Mouse (Mus musculus) forebrain, embryonic 15.5 days (tissue): ENCODE measurements around the gene Psmb3. TPM values are rescaled to one million over a fixed set of nuclear protein-coding genes. Genes with fewer than 3 reads are reported as not detected.
A peak's percentile ranks its signal among the peaks of the same experiment; 100 is the strongest.

Experiments
- ATAC-seq: fragments of 200-750 bp; cut with Nextera tagmentation; replicated peaks from 2 replicates; pipeline ENCODE4 v1.8.0; 2017; ENCODE audit warnings: mild to moderate bottlenecking, moderate TSS enrichment, moderate library complexity
- H3K27ac ChIP-seq: fragments of 300-500 bp; sonication (generic); replicated peaks from 2 replicates; pipeline ENCODE4 v1.5.1; 2015; ENCODE audit warnings: mild to moderate bottlenecking, inconsistent platforms
- H3K27me3 ChIP-seq: fragments of 300-500 bp; sonication (generic); 2 replicates; pipeline ENCODE4 v1.6.1; 2015; ENCODE audit warnings: inconsistent platforms
- H3K36me3 ChIP-seq: fragments of 300-500 bp; sonication (generic); 2 replicates; pipeline ENCODE4 v1.6.1; 2015; ENCODE audit warnings: mild to moderate bottlenecking, inconsistent platforms
- H3K4me1 ChIP-seq: fragments of 300-500 bp; sonication (generic); 2 replicates; pipeline ENCODE4 v1.6.1; 2015; ENCODE audit warnings: inconsistent platforms
- H3K4me2 ChIP-seq: fragments of 300-500 bp; sonication (generic); replicated peaks from 2 replicates; pipeline ENCODE4 v1.6.1; 2015; ENCODE audit warnings: mild to moderate bottlenecking, inconsistent platforms
- H3K4me3 ChIP-seq: fragments of 300-500 bp; sonication (generic); 2 replicates; pipeline ENCODE4 v1.5.1; 2015; ENCODE audit warnings: mild to moderate bottlenecking, inconsistent platforms
- H3K9ac ChIP-seq: fragments of 300-500 bp; sonication (generic); replicated peaks from 2 replicates; pipeline ENCODE4 v1.6.1; 2015; ENCODE audit warnings: mild to moderate bottlenecking, inconsistent platforms
- H3K9me3 ChIP-seq: fragments of 300-500 bp; sonication (generic); 2 replicates; pipeline ENCODE4 v1.6.1; 2016; ENCODE audit warnings: inconsistent platforms
- WGBS: fragments of 180-500 bp; shearing (Covaris S2); methylation state at CpG from one replicate; pipeline ENCODE4 v1.1.7; 2015; ENCODE audit warnings: mixed read lengths; 5-methylcytosine and 5-hydroxymethylcytosine counted together
- polyA plus RNA-seq: library from polyadenylated mRNA; unstranded; fragments of >200 nt; fragmentation: Nextera tagmentation; extraction: Ambion mirVana; gene quantifications from 2 replicates; pipeline ENCODE4 v1.2.1, GENCODE M21; 2015

Psmb3 gene
- polyA plus RNA-seq, 1 experiment from 2014 or later: 460 TPM

DNA sequence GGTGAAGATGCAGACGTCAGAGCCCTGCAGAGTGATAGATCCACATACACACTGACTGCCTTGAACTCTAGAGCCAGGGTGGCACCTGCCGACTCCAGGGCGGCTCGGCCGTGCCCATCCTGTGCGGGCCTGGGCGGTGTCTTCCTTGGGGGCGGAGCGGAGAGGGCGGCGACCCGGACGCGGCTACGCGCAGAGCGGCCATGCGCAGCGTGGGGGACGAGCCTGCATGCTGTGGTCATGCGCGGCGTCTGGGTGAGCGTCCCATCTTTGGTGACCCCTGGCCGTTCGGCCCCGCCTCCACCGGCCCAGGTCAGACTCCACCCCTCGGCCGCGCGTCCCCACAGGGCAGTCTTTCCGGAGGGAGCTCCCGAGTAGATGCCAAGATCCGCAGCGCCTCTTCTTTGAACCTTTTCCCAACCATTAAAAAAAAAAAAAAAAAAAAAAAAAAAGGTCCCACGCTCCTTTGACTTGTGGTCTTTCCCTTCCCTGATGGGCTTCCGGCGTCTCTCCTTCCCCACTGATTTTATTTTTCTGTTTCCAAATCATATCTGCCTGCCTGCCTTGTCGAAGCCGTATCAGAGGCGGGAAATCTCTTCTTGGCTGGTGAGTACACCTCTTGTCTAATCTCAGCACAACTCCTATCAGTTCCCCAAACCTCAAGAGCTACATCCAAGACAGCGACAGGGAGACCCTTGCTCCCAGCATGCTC lies 17.4 kb upstream of the Psmb3 start, which contains the start of gene Cisd3:
TSS of gene Cisd3 (plus strand) at position 214 of the 709 bp plus-strand sequence.
- WGBS: 1% methylated on average over 41 of the region's 43 CpGs
- H3K27ac ChIP-seq: 0 out of 2 replicates have a peak within 1 kb of the TSS, but pooled peaks have one; percentile 1
- no peaks in the 10 kb centered on the region for H3K9me3 ChIP-seq
- peaks cover 32% of the 10 kb centered on the region for H3K36me3 ChIP-seq
- peak; percentile 63 for ATAC-seq
- peaks cover 14% of the 10 kb centered on the region for H3K4me1 ChIP-seq
- H3K27me3 ChIP-seq: no peaks in the 10 kb centered on the region
- H3K4me2 ChIP-seq: peak within 1 kb of the TSS; percentile 70
- peak within 1 kb of the TSS; percentile 40 for H3K4me3 ChIP-seq
- H3K9ac ChIP-seq: peak within 1 kb of the TSS; percentile 45

DNA sequence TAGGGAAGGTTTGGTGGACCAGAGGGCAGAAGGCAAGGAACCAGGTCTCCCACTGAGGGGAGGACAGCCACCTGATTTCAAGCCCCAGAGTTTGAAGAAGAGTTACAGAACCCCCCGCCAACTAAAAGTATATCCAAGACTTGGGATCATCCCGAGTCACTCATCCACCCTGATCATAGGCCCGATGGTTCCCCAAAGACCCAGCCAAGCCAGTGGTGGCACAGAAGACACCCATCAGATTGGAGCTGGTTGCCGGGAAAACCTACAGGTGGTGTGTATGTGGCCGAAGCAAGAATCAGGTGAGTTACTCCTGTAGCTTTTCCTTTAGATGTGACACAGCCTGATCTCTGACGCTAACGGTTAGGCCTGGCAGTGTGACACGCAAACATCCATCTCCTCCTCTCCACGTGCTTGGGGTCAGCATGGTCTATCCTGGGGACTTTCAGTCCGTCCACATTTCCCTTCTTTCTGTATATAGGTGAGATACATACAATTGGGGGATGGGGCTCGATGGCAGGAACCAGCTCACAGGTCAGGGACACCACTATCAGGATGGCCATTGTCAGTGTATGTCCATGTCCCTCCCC lies 16.8 kb upstream of the Psmb3 start:
- ATAC-seq: no peak
- H3K4me1 ChIP-seq: peaks cover 14% of the 10 kb centered on the region
- no peaks in the 10 kb centered on the region for H3K27me3 ChIP-seq
- no peak overlapping the region for H3K9ac ChIP-seq
- H3K4me2 ChIP-seq: peak overlapping the region; percentile 70
- H3K27ac ChIP-seq: no peak overlapping the region
- WGBS: 74% methylated on average over 11 of the region's 11 CpGs
- H3K4me3 ChIP-seq: peak overlapping the region; percentile 40; the same call in 1 of the 2 replicates
- H3K36me3 ChIP-seq: peaks cover 34% of the 10 kb centered on the region
- H3K9me3 ChIP-seq: no peaks in the 10 kb centered on the region

DNA sequence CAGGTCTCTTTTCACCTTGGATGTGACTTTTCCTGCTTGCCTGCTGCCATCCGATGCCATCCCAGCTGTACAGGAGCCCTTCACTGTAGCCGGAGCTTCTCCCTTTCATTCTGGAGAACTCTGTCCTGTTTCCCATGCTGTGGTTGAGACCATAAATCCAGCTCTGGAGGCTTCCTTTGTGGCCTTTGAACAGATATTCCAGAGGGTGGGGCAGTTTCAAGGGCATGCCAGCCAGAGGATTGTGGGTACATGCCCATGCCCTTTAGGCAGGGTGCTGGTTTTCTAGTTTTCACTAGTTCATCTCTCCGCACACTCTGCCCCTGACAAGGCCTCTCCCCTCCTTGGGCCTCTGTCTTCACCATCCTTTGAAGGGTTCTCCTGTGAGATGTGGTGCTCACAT lies 16.1 kb upstream of the Psmb3 start:
- H3K27me3 ChIP-seq: no peaks in the 10 kb centered on the region
- H3K27ac ChIP-seq: no peak overlapping the region
- no peaks in the 10 kb centered on the region for H3K9me3 ChIP-seq
- WGBS: 86% methylated on average over 3 of the region's 3 CpGs
- no peak for ATAC-seq
- no peak overlapping the region for H3K4me3 ChIP-seq
- peaks cover 37% of the 10 kb centered on the region for H3K36me3 ChIP-seq
- no peak overlapping the region for H3K4me2 ChIP-seq
- H3K4me1 ChIP-seq: peaks cover 14% of the 10 kb centered on the region
- H3K9ac ChIP-seq: no peak overlapping the region

DNA sequence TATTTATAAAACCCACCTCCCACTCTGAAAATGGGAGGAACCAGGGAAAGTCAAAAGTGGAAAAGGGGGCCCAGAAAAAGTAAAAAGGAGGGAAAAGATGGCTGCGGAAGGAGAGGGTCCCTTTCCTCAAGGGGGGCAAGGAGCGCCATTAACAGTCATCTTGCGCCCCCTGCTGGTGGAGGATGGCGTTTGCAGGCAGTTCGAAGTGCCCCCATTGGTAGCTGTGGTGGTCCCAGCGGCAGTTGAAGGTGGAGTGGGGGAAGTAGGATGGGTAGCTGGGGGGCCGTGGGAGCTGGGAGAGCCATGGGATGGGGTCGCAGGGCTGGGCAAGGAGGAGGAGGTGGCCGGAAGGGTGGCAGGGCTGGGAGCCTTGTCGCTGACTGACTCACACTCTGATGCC lies 13.3 kb upstream of the Psmb3 start:
- H3K4me2 ChIP-seq: no peak overlapping the region
- no peak for ATAC-seq
- no peak overlapping the region for H3K4me3 ChIP-seq
- no peak overlapping the region for H3K27ac ChIP-seq
- H3K36me3 ChIP-seq: peaks cover 42% of the 10 kb centered on the region
- H3K9me3 ChIP-seq: no peaks in the 10 kb centered on the region
- 24% methylated on average over 10 of the region's 10 CpGs for WGBS
- no peaks in the 10 kb centered on the region for H3K27me3 ChIP-seq
- no peak overlapping the region for H3K9ac ChIP-seq
- peaks cover 32% of the 10 kb centered on the region for H3K4me1 ChIP-seq

DNA sequence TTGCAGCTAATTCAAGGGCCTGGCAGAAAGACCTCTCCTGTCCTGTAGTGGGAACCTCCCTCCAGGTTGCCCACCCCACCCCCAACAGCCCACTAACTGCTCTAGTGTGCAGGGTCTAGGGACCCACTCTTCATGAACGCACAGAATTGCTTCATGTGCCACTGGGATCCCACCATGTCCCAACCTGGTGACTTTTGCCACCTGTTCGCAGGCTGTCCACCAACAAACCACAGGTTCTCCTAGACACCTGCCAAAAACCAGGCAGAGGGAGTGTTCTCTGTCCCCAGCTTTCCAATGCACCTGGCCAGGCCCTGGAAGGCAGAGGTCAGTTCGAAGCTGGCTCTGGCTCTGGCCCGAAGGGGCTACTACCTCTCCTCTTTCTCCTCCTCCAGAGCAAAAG lies 8.8 kb upstream of the Psmb3 start:
- H3K4me1 ChIP-seq: peaks cover 48% of the 10 kb centered on the region
- no peak overlapping the region for H3K4me3 ChIP-seq
- peak overlapping the region; percentile 82 for H3K4me2 ChIP-seq
- H3K36me3 ChIP-seq: peaks cover 33% of the 10 kb centered on the region
- H3K9me3 ChIP-seq: no peaks in the 10 kb centered on the region
- H3K27ac ChIP-seq: peak overlapping the region; percentile 83
- ATAC-seq: no peak
- 63% methylated on average over 4 of the region's 4 CpGs for WGBS
- no peaks in the 10 kb centered on the region for H3K27me3 ChIP-seq
- H3K9ac ChIP-seq: 0 out of 2 replicates have a peak overlapping the region, but pooled peaks have one; percentile 35

DNA sequence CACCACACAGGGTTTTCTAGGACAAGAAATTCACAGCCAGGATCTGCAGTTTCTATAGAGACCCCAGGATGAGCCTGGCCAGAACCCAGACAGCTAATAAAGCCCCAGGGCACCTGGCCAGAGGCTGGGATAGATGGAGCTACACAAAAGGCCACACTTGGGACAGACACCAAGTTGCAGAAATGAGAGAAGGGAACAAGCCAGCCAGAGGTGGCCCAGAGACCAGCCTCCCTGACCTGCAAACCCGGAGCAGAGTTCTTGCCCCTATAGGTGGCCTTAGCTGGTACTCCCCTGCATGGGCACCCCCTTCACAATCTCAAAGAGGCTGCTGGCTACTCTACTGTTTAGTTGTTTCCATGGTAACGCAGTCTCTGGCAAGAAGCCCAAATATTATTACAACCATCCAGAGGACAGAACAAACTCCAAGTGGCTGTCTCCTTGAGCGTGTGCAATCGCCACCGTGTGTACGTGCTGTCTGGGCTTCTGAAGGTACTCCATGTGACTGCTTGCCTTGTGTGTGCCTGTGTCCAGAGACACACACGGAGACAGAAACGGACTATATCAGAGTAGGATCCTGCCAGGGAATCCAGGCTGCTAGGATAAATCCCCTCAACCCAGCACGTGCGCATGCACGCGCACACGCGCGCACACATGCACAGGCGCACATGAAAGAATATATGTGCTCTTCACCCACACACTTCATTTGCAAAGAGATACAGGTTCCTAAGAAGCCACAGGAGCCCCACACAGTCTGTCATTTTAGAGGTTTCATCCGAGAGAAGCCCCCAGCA lies 8.1 kb upstream of the Psmb3 start:
- WGBS: 25% methylated on average over 17 of the region's 17 CpGs

DNA sequence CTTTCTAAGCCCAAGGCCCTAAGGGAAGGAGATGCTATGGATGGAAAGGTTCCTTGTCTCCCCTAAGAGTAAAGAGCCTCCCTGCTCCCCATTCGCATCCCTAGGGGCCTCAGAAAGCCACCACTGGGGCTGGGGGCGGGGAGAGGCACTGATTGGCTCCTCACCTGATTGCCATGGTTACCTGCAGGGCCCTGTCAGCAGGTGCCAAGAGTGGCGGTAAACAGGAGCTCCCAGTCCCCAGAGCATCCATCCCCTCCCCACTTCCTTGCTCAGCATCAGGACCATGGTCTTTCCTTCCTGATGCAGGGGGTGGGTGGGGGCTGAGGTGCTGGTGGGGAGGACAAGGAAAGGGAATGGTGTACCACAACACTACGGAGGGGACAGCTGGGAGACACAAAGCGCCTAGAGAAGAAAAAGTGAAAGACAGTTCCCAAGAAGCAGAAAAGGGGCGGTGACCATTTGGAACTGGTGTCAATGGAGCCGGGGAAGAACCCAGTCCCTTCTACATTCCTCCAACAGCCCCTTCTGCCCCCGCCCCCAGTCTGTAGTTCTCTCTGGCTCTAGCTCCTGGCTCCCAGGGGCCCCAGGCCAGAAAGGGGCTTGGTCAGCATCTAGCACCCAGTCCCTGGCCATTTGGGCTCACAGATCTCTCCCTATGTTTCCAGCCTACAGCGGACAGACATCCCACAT lies 7.3 kb upstream of the Psmb3 start:
- no peak for ATAC-seq
- peaks cover 51% of the 10 kb centered on the region for H3K4me1 ChIP-seq
- 8% methylated on average over 9 of the region's 9 CpGs for WGBS

More for the DNA sequence above, 8.1 kb upstream of the Psmb3 start:
- H3K4me2 ChIP-seq: peak overlapping the region; percentile 82
- H3K36me3 ChIP-seq: peaks cover 28% of the 10 kb centered on the region
- H3K27ac ChIP-seq: peak overlapping the region; percentile 83
- H3K27me3 ChIP-seq: no peaks in the 10 kb centered on the region
- H3K9ac ChIP-seq: peak overlapping the region; percentile 35; the same call in 1 of the 2 replicates
- peaks cover 48% of the 10 kb centered on the region for H3K4me1 ChIP-seq
- peak; percentile 12; the same call in 1 of the 2 replicates for ATAC-seq
- H3K4me3 ChIP-seq: peak overlapping the region; percentile 93
- no peaks in the 10 kb centered on the region for H3K9me3 ChIP-seq

DNA sequence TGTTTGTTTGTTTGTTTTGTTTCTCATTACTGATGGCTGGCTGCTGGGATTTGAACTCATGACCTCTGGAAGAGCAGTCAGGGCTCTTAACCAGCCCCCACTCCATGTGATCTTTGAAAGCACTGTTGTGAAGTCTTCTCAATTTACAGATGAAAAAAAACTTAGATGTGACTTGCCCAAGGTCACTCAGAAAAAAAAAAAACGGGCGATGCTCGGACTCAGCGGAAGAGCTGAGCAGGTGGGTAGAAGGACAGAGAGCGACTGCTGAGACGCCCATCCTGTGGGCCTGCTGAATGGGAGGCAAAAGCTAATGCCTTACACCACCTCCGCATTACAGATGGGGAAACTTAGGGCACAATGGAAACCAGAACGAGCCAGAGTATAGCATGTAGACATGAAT lies 6.5 kb upstream of the Psmb3 start:
- 66% methylated on average over 8 of the region's 8 CpGs for WGBS
- no peak for ATAC-seq
- H3K9ac ChIP-seq: peak overlapping the region; percentile 35
- peak overlapping the region; percentile 83 for H3K27ac ChIP-seq
- H3K9me3 ChIP-seq: no peaks in the 10 kb centered on the region
- H3K4me3 ChIP-seq: peak overlapping the region; percentile 93
- H3K4me1 ChIP-seq: peaks cover 59% of the 10 kb centered on the region
- H3K27me3 ChIP-seq: no peaks in the 10 kb centered on the region
- H3K36me3 ChIP-seq: peaks cover 13% of the 10 kb centered on the region
- H3K4me2 ChIP-seq: peak overlapping the region; percentile 82

More for the DNA sequence above, 7.3 kb upstream of the Psmb3 start:
- peak overlapping the region; percentile 93 for H3K4me3 ChIP-seq
- peak overlapping the region; percentile 83 for H3K27ac ChIP-seq
- peak overlapping the region; percentile 82 for H3K4me2 ChIP-seq
- H3K9me3 ChIP-seq: no peaks in the 10 kb centered on the region
- peaks cover 21% of the 10 kb centered on the region for H3K36me3 ChIP-seq
- H3K27me3 ChIP-seq: no peaks in the 10 kb centered on the region
- H3K9ac ChIP-seq: peak overlapping the region; percentile 35

DNA sequence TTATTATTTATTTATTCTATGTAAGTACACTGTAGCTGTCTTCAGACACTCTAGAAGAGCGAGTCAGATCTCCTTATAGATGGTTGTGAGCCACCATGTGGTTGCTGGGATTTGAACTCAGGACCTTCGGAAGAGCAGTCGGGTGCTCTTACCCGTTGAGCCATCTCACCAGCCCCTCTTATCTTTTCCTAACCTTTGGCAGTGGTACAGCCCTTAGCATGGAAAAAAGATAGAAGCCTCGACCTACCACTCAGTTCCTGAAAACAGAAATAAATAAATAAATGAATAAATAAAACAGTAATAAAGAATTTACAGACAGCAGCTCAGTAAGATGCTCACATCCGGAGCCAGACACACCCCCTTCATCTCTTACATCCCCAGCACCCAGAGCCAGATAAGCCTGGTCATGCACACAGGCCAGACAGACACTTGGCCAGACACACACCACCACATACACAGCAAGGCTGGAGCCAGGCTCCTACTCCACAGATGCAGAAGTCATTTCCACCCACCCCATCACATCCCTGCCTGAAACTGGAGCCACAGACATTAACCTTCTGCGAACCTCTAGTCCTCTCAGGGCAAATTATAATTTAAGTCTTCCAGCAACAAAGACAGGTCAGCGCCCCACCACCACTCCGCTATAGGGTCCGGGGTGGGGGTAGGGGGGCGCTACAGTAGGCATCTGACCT lies 5.9 kb upstream of the Psmb3 start:
- 51% methylated on average over 11 of the region's 11 CpGs for WGBS
- peak overlapping the region; percentile 82 for H3K4me2 ChIP-seq
- peak overlapping the region; percentile 98 for H3K27ac ChIP-seq
- ATAC-seq: no peak
- peaks cover 64% of the 10 kb centered on the region for H3K4me1 ChIP-seq
- peak overlapping the region; percentile 93 for H3K4me3 ChIP-seq
- no peaks in the 10 kb centered on the region for H3K9me3 ChIP-seq
- no peaks in the 10 kb centered on the region for H3K27me3 ChIP-seq
- peak overlapping the region; percentile 97 for H3K9ac ChIP-seq
- peaks cover 6% of the 10 kb centered on the region for H3K36me3 ChIP-seq

DNA sequence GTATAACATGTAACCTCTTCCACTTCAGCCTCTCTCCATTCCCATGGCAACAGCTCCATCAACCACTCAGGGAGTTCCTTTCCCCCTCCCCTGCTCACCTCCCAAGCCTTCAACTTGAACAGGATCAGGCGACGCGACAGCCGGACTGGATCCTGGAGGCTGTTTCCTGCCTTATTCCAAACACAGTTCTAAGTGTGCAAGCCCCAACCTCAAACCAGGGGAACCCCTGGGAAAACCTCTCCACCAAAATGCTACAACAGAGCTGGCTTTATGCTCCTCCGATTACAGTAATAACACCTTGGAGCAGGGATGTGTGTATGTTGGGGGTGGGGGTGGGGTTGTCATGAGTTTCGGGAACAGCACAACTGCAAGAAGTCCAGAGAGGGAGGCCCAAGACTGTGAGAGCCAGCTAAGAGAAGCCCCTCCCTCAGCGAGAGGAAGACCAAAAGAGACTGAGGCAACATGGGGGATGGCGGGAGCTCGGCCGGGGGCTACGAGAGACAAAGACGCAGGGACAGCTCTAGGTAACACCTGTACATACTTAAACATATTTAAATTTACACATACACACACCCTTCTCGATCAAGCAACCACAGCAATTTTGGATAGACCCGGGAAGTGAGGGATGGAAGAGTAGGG lies 5.2 kb upstream of the Psmb3 start:
- H3K27me3 ChIP-seq: no peaks in the 10 kb centered on the region
- no peaks in the 10 kb centered on the region for H3K9me3 ChIP-seq
- H3K4me1 ChIP-seq: peaks cover 64% of the 10 kb centered on the region
- H3K4me2 ChIP-seq: peak overlapping the region; percentile 82
- H3K36me3 ChIP-seq: no peaks in the 10 kb centered on the region
- ATAC-seq: no peak
- H3K4me3 ChIP-seq: peak overlapping the region; percentile 93
- WGBS: 0% methylated on average over 14 of the region's 14 CpGs
- peak overlapping the region; percentile 97 for H3K9ac ChIP-seq
- peak overlapping the region; percentile 98 for H3K27ac ChIP-seq
